Mouse (Mus musculus): Measurements from ENCODE around the gene Flnb. TPM values are rescaled to one million over a fixed set of nuclear protein-coding genes. Genes with fewer than 3 reads are reported as not detected.

The Flnb gene
- polyA plus RNA-seq, 1 experiment, result 4.2 TPM

GRCm38 (mm10) chr14:7803874-7804557 is 13.7 kb upstream of the Flnb start:
- Histone ChIP-seq H3K4me3 (replicated peaks) (no peak overlapping the region), H3K27me3 (replicated peaks) (no peaks in the 10 kb centered on the region), H3K4me1 (0 out of 2 replicates have a peak, but pooled peaks cover 5% of the 10 kb centered on the region), H3K36me3 (replicated peaks; ENCODE audit: low read length) (no peaks in the 10 kb centered on the region), H3K9me3 (peaks cover 7% of the 10 kb centered on the region; the same call in 1 of the 2 replicates)
- TF ChIP-seq GATA1 (IDR thresholded peaks at IDR 0.05; ENCODE audit: borderline replicate concordance, low read length) (no peak), FLI1 (IDR thresholded peaks at IDR 0.05; ENCODE audit: low read length) (no peak)

- Histone ChIP-seq H3K9me3 (peaks cover 7% of the 10 kb centered on the region; the same call in 1 of the 2 replicates), H3K4me3 (replicated peaks) (no peak overlapping the region), H3K4me1 (0 out of 2 replicates have a peak, but pooled peaks cover 5% of the 10 kb centered on the region), H3K27me3 (replicated peaks) (no peaks in the 10 kb centered on the region), H3K36me3 (replicated peaks; ENCODE audit: low read length) (no peaks in the 10 kb centered on the region)
- no peak for TF ChIP-seq GATA1 (IDR thresholded peaks at IDR 0.05; ENCODE audit: borderline replicate concordance, low read length)
- no peak for TF ChIP-seq FLI1 (IDR thresholded peaks at IDR 0.05; ENCODE audit: low read length)
These were observed 13.2 kb upstream of the Flnb start for GRCm38 (mm10) chr14:7804558-7804905.

GRCm38 (mm10) chr14:7807711-7808110 is 10.0 kb upstream of the Flnb start:
- Histone ChIP-seq H3K27me3 (replicated peaks) (no peaks in the 10 kb centered on the region), H3K4me3 (replicated peaks) (no peak overlapping the region)
- TF ChIP-seq FLI1 (IDR thresholded peaks at IDR 0.05; ENCODE audit: low read length) (no peak), GATA1 (IDR thresholded peaks at IDR 0.05; ENCODE audit: borderline replicate concordance, low read length) (no peak)

GRCm38 (mm10) chr14:7808501-7808981 is 9.2 kb upstream of the Flnb start:
- Histone ChIP-seq H3K36me3 (replicated peaks; ENCODE audit: low read length) (no peaks in the 10 kb centered on the region), H3K27me3 (replicated peaks) (no peaks in the 10 kb centered on the region), H3K4me1 (peaks cover 7% of the 10 kb centered on the region; the same call in 1 of the 2 replicates), H3K4me3 (replicated peaks) (no peak overlapping the region), H3K9me3 (peaks cover 5% of the 10 kb centered on the region; the same call in 1 of the 2 replicates)
- no peak for TF ChIP-seq FLI1 (IDR thresholded peaks at IDR 0.05; ENCODE audit: low read length)
- TF ChIP-seq GATA1 (IDR thresholded peaks at IDR 0.05; ENCODE audit: borderline replicate concordance, low read length), result no peak

More at GRCm38 (mm10) chr14:7807711-7808110, 10.0 kb upstream of the Flnb start:
- no peaks in the 10 kb centered on the region for H3K36me3 ChIP-seq (replicated peaks; ENCODE audit: low read length)
- H3K9me3 ChIP-seq, result peaks cover 5% of the 10 kb centered on the region; the same call in 1 of the 2 replicates
- H3K4me1 ChIP-seq, result 0 out of 2 replicates have a peak, but pooled peaks cover 5% of the 10 kb centered on the region

GRCm38 (mm10) chr14:7809043-7809955 is 8.5 kb upstream of the Flnb start:
- peaks cover 9% of the 10 kb centered on the region; the same call in 1 of the 2 replicates for H3K4me1 ChIP-seq
- H3K9me3 ChIP-seq, result peaks cover 5% of the 10 kb centered on the region; the same call in 1 of the 2 replicates
- H3K27me3 ChIP-seq (replicated peaks), result no peaks in the 10 kb centered on the region
- no peak overlapping the region for H3K4me3 ChIP-seq (replicated peaks)
- TF ChIP-seq FLI1 (IDR thresholded peaks at IDR 0.05; ENCODE audit: low read length) (no peak), GATA1 (IDR thresholded peaks at IDR 0.05; ENCODE audit: borderline replicate concordance, low read length) (no peak)
- H3K36me3 ChIP-seq (replicated peaks; ENCODE audit: low read length), result no peaks in the 10 kb centered on the region

- H3K4me3 ChIP-seq (replicated peaks), result peak overlapping the region; percentile 97
These were observed 835 bp downstream of the Flnb start for GRCm38 (mm10) chr14:7818463-7819121.

GRCm38 (mm10) chr14:7819446-7819845 is 1.7 kb downstream of the Flnb start:
- Histone ChIP-seq H3K4me3 (replicated peaks) (peak overlapping the region; percentile 23), H3K36me3 (replicated peaks; ENCODE audit: low read length) (no peaks in the 10 kb centered on the region), H3K9me3 (no peaks in the 10 kb centered on the region), H3K4me1 (peaks cover 23% of the 10 kb centered on the region), H3K27me3 (replicated peaks) (peaks cover 24% of the 10 kb centered on the region)
- TF ChIP-seq FLI1 (IDR thresholded peaks at IDR 0.05; ENCODE audit: low read length) (no peak), GATA1 (IDR thresholded peaks at IDR 0.05; ENCODE audit: borderline replicate concordance, low read length) (no peak)

More at GRCm38 (mm10) chr14:7818463-7819121, 835 bp downstream of the Flnb start:
- H3K27me3 ChIP-seq (replicated peaks), result peaks cover 24% of the 10 kb centered on the region
- H3K4me1 ChIP-seq, result peaks cover 25% of the 10 kb centered on the region
- H3K36me3 ChIP-seq (replicated peaks; ENCODE audit: low read length), result no peaks in the 10 kb centered on the region
- TF ChIP-seq FLI1 (IDR thresholded peaks at IDR 0.05; ENCODE audit: low read length) (no peak), GATA1 (IDR thresholded peaks at IDR 0.05; ENCODE audit: borderline replicate concordance, low read length) (no peak)
- H3K9me3 ChIP-seq, result no peaks in the 10 kb centered on the region

- TF ChIP-seq FLI1 (IDR thresholded peaks at IDR 0.05; ENCODE audit: low read length) (no peak), GATA1 (IDR thresholded peaks at IDR 0.05; ENCODE audit: borderline replicate concordance, low read length) (no peak)
- H3K36me3 ChIP-seq (replicated peaks; ENCODE audit: low read length), result no peaks in the 10 kb centered on the region
- no peak overlapping the region for H3K4me3 ChIP-seq (replicated peaks)
- H3K4me1 ChIP-seq, result peaks cover 32% of the 10 kb centered on the region
- no peaks in the 10 kb centered on the region for H3K9me3 ChIP-seq
- peaks cover 25% of the 10 kb centered on the region for H3K27me3 ChIP-seq (replicated peaks)
These were observed 3.6 kb downstream of the Flnb start for GRCm38 (mm10) chr14:7821341-7821740.

GRCm38 (mm10) chr14:7822693-7823092 is 4.9 kb downstream of the Flnb start:
- TF ChIP-seq GATA1 (IDR thresholded peaks at IDR 0.05; ENCODE audit: borderline replicate concordance, low read length) (no peak), FLI1 (IDR thresholded peaks at IDR 0.05; ENCODE audit: low read length) (no peak)
- Histone ChIP-seq H3K36me3 (replicated peaks; ENCODE audit: low read length) (no peaks in the 10 kb centered on the region), H3K4me1 (peaks cover 38% of the 10 kb centered on the region)

More at GRCm38 (mm10) chr14:7822693-7823092, 4.9 kb downstream of the Flnb start:
- Histone ChIP-seq H3K27me3 (replicated peaks) (peaks cover 25% of the 10 kb centered on the region), H3K9me3 (no peaks in the 10 kb centered on the region), H3K4me3 (replicated peaks) (no peak overlapping the region)

All from megakaryocyte, embryonic 14.5 days (primary cell).